Mouse (Mus musculus) ES-E14 (cell line): ENCODE measurements around the gene 4931422A03Rik.

Experiments used
- CHD2 ChIP-seq: IDR thresholded peaks from 2 replicates; pipeline ENCODE4 v1.6.1; 2014; ENCODE audit warnings: mild to moderate bottlenecking, low read depth, low read length, inconsistent platforms
- HCFC1 ChIP-seq: IDR thresholded peaks from 2 replicates; pipeline ENCODE4 v1.6.1; 2012; ENCODE audit warnings: low read length, inconsistent platforms, borderline replicate concordance; ENCODE audit not compliant: insufficient read depth
- MAFK ChIP-seq: IDR thresholded peaks from 2 replicates; pipeline ENCODE4 v1.6.1; 2014; ENCODE audit warnings: mild to moderate bottlenecking, low read depth, low read length, inconsistent platforms; ENCODE audit not compliant: insufficient read depth
- ZC3H11A ChIP-seq: IDR thresholded peaks from 2 replicates; pipeline ENCODE4 v1.6.1; 2012; ENCODE audit warnings: low read depth, mild to moderate bottlenecking, inconsistent platforms, low read length, borderline replicate concordance
- ZNF384 ChIP-seq: IDR thresholded peaks from 2 replicates; pipeline ENCODE4 v1.6.1; 2012; ENCODE audit warnings: low read depth, low read length, inconsistent platforms

GRCm38 (mm10) chr2:103992618-103993332, 35.4 kb downstream of the 4931422A03Rik start:
- TF ChIP-seq MAFK (no peak), HCFC1 (no peak), ZNF384 (peak; percentile 88), CHD2 (no peak), ZC3H11A (no peak)
